Mouse (Mus musculus): ENCODE results near the gene Dao.

GRCm38 (mm10) chr5:113993487-113994465, 9.7 kb upstream of the Dao start, which contains the start of gene Ssh1:
- no peak for TF ChIP-seq CTCF (IDR thresholded peaks at IDR 0.05; ENCODE audit: low read depth)
- TF ChIP-seq EP300 (IDR thresholded peaks at IDR 0.05; ENCODE audit: low read depth) = no peak

Measured in heart, postnatal 0 days (tissue).